Mouse (Mus musculus) adrenal gland, adult 2 months (tissue): ENCODE results near the gene Kif1c. TPM values are rescaled to one million over a fixed set of nuclear protein-coding genes. Genes with fewer than 3 reads are reported as not detected.

Experiments
- microRNA-seq, 2 experiments: library from miRNA; unstranded; fragments of <30 nt; microRNA quantifications; one replicate each; pipeline ENCODE4 v1.2.0; 2021
- polyA plus RNA-seq: library from polyadenylated mRNA; depleted of rRNA; stranded (reverse); fragments of >200 nt; gene quantifications from 2 replicates; pipeline ENCODE4 v1.2.3, GENCODE M21; 2012; rRNA removed
- total RNA-seq, 2 experiments: library from RNA; stranded (reverse); gene quantifications; 2 replicates each; pipeline ENCODE4 v1.2.3; 2021

Kif1c gene
- total and polyA plus RNA-seq, 3 experiments: 79.5 to 214 (median 184) TPM

Small RNA genes lying within 50 kb of the gene (microRNA-seq; reads per million reads assigned to microRNA genes)
- gene Gm22760: 0 reads per million in 2 experiments
- gene Mir6925: 0 reads per million in 2 experiments

Other genes starting within 250 kb of the Kif1c start
- gene Med11, start 248.6 kb upstream of the Kif1c start, total RNA-seq: 10 to 100 TPM; 20.4 to 21.6 TPM
- 8.9 TPM in 2 replicates for gene Med11, start 248.6 kb upstream of the Kif1c start, polyA plus RNA-seq
- 1 to 10 TPM; 1.2 to 1.5 TPM for gene Zmynd15, start 241.1 kb upstream of the Kif1c start, total RNA-seq
- 4.6 and 5.3 TPM in 2 replicates for gene Zmynd15, start 241.1 kb upstream of the Kif1c start, polyA plus RNA-seq
- gene Cxcl16, start 240.6 kb upstream of the Kif1c start, total RNA-seq: 10 to 100 TPM in 1 of 2 experiments, 1 to 10 TPM in 1; 9.4 to 14.0 TPM
- gene Cxcl16, start 240.6 kb upstream of the Kif1c start, polyA plus RNA-seq: 16.2 and 18.7 TPM in 2 replicates
- 1 to 10 TPM in 1 of 2 experiments, under 1 TPM in 1; 0.52 to 1.5 TPM for gene Tm4sf5, start 195.3 kb upstream of the Kif1c start, total RNA-seq
- 0.51 TPM in 1 of 2 replicates, not detected in the other for gene Tm4sf5, start 195.3 kb upstream of the Kif1c start, polyA plus RNA-seq
- gene Vmo1, start 185.9 kb upstream of the Kif1c start, total RNA-seq: under 1 TPM in 1 of 2 experiments, not detected in 1; 0.45 TPM
- gene Vmo1, start 185.9 kb upstream of the Kif1c start, polyA plus RNA-seq: not detected in 2 replicates
- gene Gltpd2, start 181.4 kb upstream of the Kif1c start, total RNA-seq: under 1 TPM in 1 of 2 experiments, not detected in 1; 0.23 TPM
- 0.22 and 0.31 TPM in 2 replicates for gene Gltpd2, start 181.4 kb upstream of the Kif1c start, polyA plus RNA-seq
- 100 to 1,000 TPM; 269 to 295 TPM for gene Psmb6, start 175.2 kb upstream of the Kif1c start, total RNA-seq
- 227 and 268 TPM in 2 replicates for gene Psmb6, start 175.2 kb upstream of the Kif1c start, polyA plus RNA-seq
- not detected for gene Gm40193, start 167.6 kb upstream of the Kif1c start, total RNA-seq
- not detected in 2 replicates for gene Gm40193, start 167.6 kb upstream of the Kif1c start, polyA plus RNA-seq
- gene Pld2, start 160.5 kb upstream of the Kif1c start, total RNA-seq: 10 to 100 TPM in 1 of 2 experiments, 1 to 10 TPM in 1; 8.0 to 10.9 TPM
- 12.8 and 18.4 TPM in 2 replicates for gene Pld2, start 160.5 kb upstream of the Kif1c start, polyA plus RNA-seq
- 10 to 100 TPM; 44.8 to 46.0 TPM for gene Mink1, start 137.7 kb upstream of the Kif1c start, total RNA-seq
- 59.1 and 62.8 TPM in 2 replicates for gene Mink1, start 137.7 kb upstream of the Kif1c start, polyA plus RNA-seq
- not detected for gene 4930544D05Rik, start 84.7 kb upstream of the Kif1c start, total RNA-seq
- gene 4930544D05Rik, start 84.7 kb upstream of the Kif1c start, polyA plus RNA-seq: not detected in 2 replicates
- gene Chrne, start 81.3 kb upstream of the Kif1c start, total RNA-seq: not detected
- 0.30 TPM in 1 of 2 replicates, not detected in the other for gene Chrne, start 81.3 kb upstream of the Kif1c start, polyA plus RNA-seq
- under 1 TPM in 1 of 2 experiments, not detected in 1; 0.12 TPM for gene Gp1ba, start 61.4 kb upstream of the Kif1c start, total RNA-seq
- 0.03 TPM in 1 of 2 replicates, not detected in the other for gene Gp1ba, start 61.4 kb upstream of the Kif1c start, polyA plus RNA-seq
- gene Rnf167, start 53.3 kb upstream of the Kif1c start, total RNA-seq: 100 to 1,000 TPM in 1 of 2 experiments, 10 to 100 TPM in 1; 76.9 to 106 TPM
- gene Rnf167, start 53.3 kb upstream of the Kif1c start, polyA plus RNA-seq: 91.4 and 101 TPM in 2 replicates
- 100 to 1,000 TPM; 124 to 140 TPM for gene Slc25a11, start 53.1 kb upstream of the Kif1c start, total RNA-seq
- 118 and 139 TPM in 2 replicates for gene Slc25a11, start 53.1 kb upstream of the Kif1c start, polyA plus RNA-seq
- 100 to 1,000 TPM; 833 to 893 TPM for gene Pfn1, start 45.9 kb upstream of the Kif1c start, total RNA-seq
- 2,948 and 4,143 TPM in 2 replicates for gene Pfn1, start 45.9 kb upstream of the Kif1c start, polyA plus RNA-seq
- gene Eno3, start 43.3 kb upstream of the Kif1c start, total RNA-seq: 10 to 100 TPM; 18.3 to 67.6 TPM
- 8.0 and 16.9 TPM in 2 replicates for gene Eno3, start 43.3 kb upstream of the Kif1c start, polyA plus RNA-seq
- 10 to 100 TPM; 83.5 to 85.9 TPM for gene Spag7, start 31.1 kb upstream of the Kif1c start, total RNA-seq
- 12.3 and 16.0 TPM in 2 replicates for gene Spag7, start 31.1 kb upstream of the Kif1c start, polyA plus RNA-seq
- gene Camta2, start 12.4 kb upstream of the Kif1c start, total RNA-seq: 10 to 100 TPM; 36.8 to 51.7 TPM
- 44.8 and 58.4 TPM in 2 replicates for gene Camta2, start 12.4 kb upstream of the Kif1c start, polyA plus RNA-seq
- gene Inca1, start 393 bp upstream of the Kif1c start, total RNA-seq: 10 to 100 TPM in 1 of 2 experiments, 1 to 10 TPM in 1; 8.2 to 15.7 TPM
- gene Inca1, start 393 bp upstream of the Kif1c start, polyA plus RNA-seq: 12.9 and 15.8 TPM in 2 replicates
- 10 to 100 TPM in 1 of 2 experiments, 1 to 10 TPM in 1; 8.0 to 12.6 TPM for gene Zfp3, start 63.7 kb downstream of the Kif1c start, total RNA-seq
- 1.5 and 2.0 TPM in 2 replicates for gene Zfp3, start 63.7 kb downstream of the Kif1c start, polyA plus RNA-seq
- gene Scimp, start 112.0 kb downstream of the Kif1c start, total RNA-seq: 1 to 10 TPM in 1 of 2 experiments, under 1 TPM in 1; 0.81 to 3.5 TPM
- 1.2 and 1.3 TPM in 2 replicates for gene Scimp, start 112.0 kb downstream of the Kif1c start, polyA plus RNA-seq
- gene Rabep1, start 144.2 kb downstream of the Kif1c start, total RNA-seq: 100 to 1,000 TPM; 141 to 170 TPM
- gene Rabep1, start 144.2 kb downstream of the Kif1c start, polyA plus RNA-seq: 21.3 and 25.9 TPM in 2 replicates